Mouse (Mus musculus) bone marrow, adult 2 months (tissue): ENCODE measurements at regions not wholly inside any gene's neighbourhood (a gene's known extent, or its start where the extent isn't known, plus 50 kb on each side); places are given as distances from the start of the nearest gene placed in this dataset.

Experiments used
- CTCF ChIP-seq: fragments of 200-500 bp; IDR thresholded peaks from 2 replicates; pipeline ENCODE4 v1.5.1; 2011; ENCODE audit warnings: low read length, control low read depth; ENCODE audit not compliant: control insufficient read depth, insufficient read depth
- POLR2A ChIP-seq: fragments of 200-500 bp; IDR thresholded peaks from 2 replicates; pipeline ENCODE4 v1.6.1; 2011; ENCODE audit warnings: low read depth, mild to moderate bottlenecking, control low read depth, low read length, borderline replicate concordance; ENCODE audit not compliant: control insufficient read depth

DNA sequence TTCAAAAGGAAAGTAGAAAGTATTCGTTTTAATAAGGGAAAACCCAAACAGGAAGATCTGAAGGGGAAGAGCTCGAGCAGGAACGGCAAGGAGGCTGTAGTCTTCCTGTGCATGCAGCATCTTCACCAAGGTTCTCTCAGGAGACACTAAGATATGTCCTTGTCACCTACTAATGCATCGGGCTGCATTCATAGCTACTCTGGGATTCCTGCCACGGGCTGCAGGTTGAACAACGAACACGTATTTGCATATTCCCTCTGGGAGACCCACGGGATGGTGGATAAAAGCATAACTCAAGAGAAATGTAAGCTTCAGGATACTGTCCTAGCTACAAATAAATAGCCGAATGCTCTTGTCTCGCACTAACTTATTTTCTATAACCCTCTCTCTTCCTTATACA is 197.7 kb downstream of the Gm11361 start:
- TF ChIP-seq POLR2A = no peak
- no peak for TF ChIP-seq CTCF
